Mouse (Mus musculus): ENCODE data around the gene Hes7. TPM values are rescaled to one million over a fixed set of nuclear protein-coding genes. Genes with fewer than 3 reads are reported as not detected.

Gene Hes7
- total and polyA plus RNA-seq, 3 experiments, result 0.04 TPM; not detected in 2

GRCm38 (mm10) chr11:69096360-69096986 lies 23.7 kb upstream of the Hes7 start:
- dilution Hi-C loops (cut with MboI; ENCODE audit: extremely low pct_ligation_motif_present, extremely low pct_unique_long_range_greater_than_20kb, low sequenced_read_pairs), result no loop called here
- H3K27ac ChIP-seq (ENCODE audit: insufficient read depth, low read depth), result peak overlapping the region; percentile 5; the same call in 1 of the 2 replicates
- H3K4me2 ChIP-seq (ENCODE audit: insufficient read depth, low read depth, poor library complexity, severe bottlenecking), result peak overlapping the region; percentile 93
- H3K9me3 ChIP-seq (replicated peaks; ENCODE audit: low read length), result no peaks in the 10 kb centered on the region
- H3K4me1 ChIP-seq (ENCODE audit: control insufficient read depth in 1 of 2, insufficient read depth in 2 of 2), result peaks cover 21 to 66% of the 10 kb centered on the region in 2 experiments
- in situ Hi-C loops (cut with MboI; ENCODE audit: low pct_ligation_motif_present, low pct_unique_long_range_greater_than_20kb, low sequenced_read_pairs), result loop anchor here (25.0 kb wide), 1 partner anchor 916 kb away; the partner anchor contains the start of genes Acadvl, Dlg4 and Dvl2
- TF ChIP-seq EP300 (IDR thresholded peaks at IDR 0.05; ENCODE audit: low read length) (no peak), MAZ (IDR thresholded peaks at IDR 0.05; ENCODE audit: low read depth, low read length) (no peak), MAX (IDR thresholded peaks at IDR 0.05; ENCODE audit: low read length) (no peak), ELF1 (IDR thresholded peaks at IDR 0.05; ENCODE audit: low read depth, low read length) (no peak), NELFE (IDR thresholded peaks at IDR 0.05; ENCODE audit: low read depth, low read length) (no peak), E2F4 (IDR thresholded peaks at IDR 0.05; ENCODE audit: insufficient replicate concordance, low read depth, low read length) (no peak), TCF12 (IDR thresholded peaks at IDR 0.05; ENCODE audit: low read depth, low read length) (no peak), CHD2 (IDR thresholded peaks at IDR 0.05; ENCODE audit: low read length) (no peak), HCFC1 (IDR thresholded peaks at IDR 0.05; ENCODE audit: low read depth, low read length) (0 out of 2 replicates have a peak, but pooled peaks have one; percentile 7), GABPA (IDR thresholded peaks at IDR 0.05; ENCODE audit: insufficient replicate concordance, low read depth, low read length) (no peak), MEF2A (IDR thresholded peaks at IDR 0.05; ENCODE audit: borderline replicate concordance, low read depth, low read length) (no peak), TBP (conservative IDR thresholded peaks at IDR 0.05; ENCODE audit: low read depth, low read length) (no peak), SMC3 (IDR thresholded peaks at IDR 0.05; ENCODE audit: low read depth, low read length) (no peak), ZNF384 (IDR thresholded peaks at IDR 0.05; ENCODE audit: low read depth, low read length) (peak; percentile 65), POLR2AphosphoS2 (IDR thresholded peaks at IDR 0.05; ENCODE audit: low read depth, low read length) (no peak), RAD21 (IDR thresholded peaks at IDR 0.05; ENCODE audit: low read depth, low read length) (no peak), MYC (IDR thresholded peaks at IDR 0.05; ENCODE audit: low read depth, low read length) (no peak), KAT2A (IDR thresholded peaks at IDR 0.05; ENCODE audit: insufficient replicate concordance, low read length) (no peak), JUN (IDR thresholded peaks at IDR 0.05; ENCODE audit: insufficient read depth, low read depth, low read length) (no peak), IRF4 (IDR thresholded peaks at IDR 0.05; ENCODE audit: low read depth, low read length) (no peak), ZMIZ1 (IDR thresholded peaks at IDR 0.05; ENCODE audit: low read depth, low read length) (no peak), CHD1 (IDR thresholded peaks at IDR 0.05; ENCODE audit: low read depth, low read length) (peak; percentile 30; the same call in 1 of the 2 replicates), BHLHE40 (IDR thresholded peaks at IDR 0.05; ENCODE audit: low read depth, low read length) (no peak), ETS1 (conservative IDR thresholded peaks at IDR 0.05; ENCODE audit: low read depth, low read length) (no peak)
- H3K79me2 ChIP-seq (replicated peaks; ENCODE audit: control insufficient read depth, extremely low read depth, insufficient read depth, poor library complexity, severe bottlenecking), result peaks cover 20% of the 10 kb centered on the region
- H3K36me3 ChIP-seq (replicated peaks in 1 of 2; ENCODE audit: control insufficient read depth in 1 of 2, insufficient read depth in 1 of 2, low read length in 1 of 2), result peaks cover 16 to 25% of the 10 kb centered on the region in 2 experiments
- H3K9ac ChIP-seq (ENCODE audit: insufficient read depth, low read depth), result peak overlapping the region; percentile 54
- H3K4me3 ChIP-seq (replicated peaks in 1 of 3; ENCODE audit: low read depth in 2 of 3, low read length in 2 of 3, poor library complexity in 1 of 3), result peak overlapping the region; percentile 50 to 89 (median 66)
- no peak for DNase-seq (ENCODE audit: extremely low read depth)
- H3K27me3 ChIP-seq (replicated peaks), result peaks cover 6% of the 10 kb centered on the region
